Mouse (Mus musculus) thymus, postnatal 36 days (tissue): ENCODE data around the gene Hist1h3i.

Experiments
- DNase-seq, 2 experiments: peaks; one replicate each; pipeline ENCODE4 v3.0.0; 2022; ENCODE audit warnings: mixed read lengths in 2 of 2

Hist1h3i gene

DNA sequence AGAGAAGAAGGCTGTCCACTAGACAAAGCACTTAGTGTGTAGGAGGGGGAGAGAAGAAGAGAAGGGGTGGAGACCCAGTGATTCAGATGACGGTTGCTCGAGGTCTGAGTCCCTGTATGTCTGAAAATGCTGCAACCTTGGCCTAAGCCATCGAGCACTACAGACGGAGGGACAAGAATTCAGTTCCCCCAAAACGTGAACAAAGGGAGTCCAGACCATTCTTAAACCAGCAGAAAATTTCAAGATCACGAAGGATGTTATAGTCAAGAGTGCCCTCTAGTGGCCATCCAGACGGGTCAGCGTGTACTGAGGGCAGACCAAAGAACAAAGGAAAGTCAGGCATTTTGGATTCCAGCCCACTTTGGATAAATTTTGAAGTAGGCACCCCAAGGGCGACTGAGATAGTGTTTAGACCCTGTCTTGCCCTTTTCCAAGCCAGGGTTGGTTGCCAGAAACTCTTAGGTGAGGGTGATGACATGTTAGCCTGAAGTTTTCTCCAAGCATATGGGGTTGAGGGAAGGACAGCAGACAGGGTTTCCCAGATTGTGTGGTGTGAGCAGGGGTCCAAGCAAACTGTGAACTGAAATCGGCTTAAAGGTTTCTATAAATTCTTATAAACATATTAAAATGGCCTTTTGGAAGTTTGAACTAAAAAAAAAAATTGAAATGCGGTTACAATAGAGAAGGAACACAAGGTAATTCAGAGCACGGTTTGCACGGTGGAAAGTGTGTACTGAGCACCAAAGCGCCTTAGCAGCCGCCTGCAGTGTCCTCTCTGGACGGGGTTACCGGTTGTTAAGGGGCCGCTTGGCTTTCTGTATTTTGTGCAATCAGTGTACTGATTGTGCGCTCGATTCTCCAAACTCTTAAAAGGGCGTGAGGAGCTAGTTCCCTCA lies 48.9 kb downstream of the Hist1h3i start:
- DNase-seq, result peak; percentile 66 to 71

DNA sequence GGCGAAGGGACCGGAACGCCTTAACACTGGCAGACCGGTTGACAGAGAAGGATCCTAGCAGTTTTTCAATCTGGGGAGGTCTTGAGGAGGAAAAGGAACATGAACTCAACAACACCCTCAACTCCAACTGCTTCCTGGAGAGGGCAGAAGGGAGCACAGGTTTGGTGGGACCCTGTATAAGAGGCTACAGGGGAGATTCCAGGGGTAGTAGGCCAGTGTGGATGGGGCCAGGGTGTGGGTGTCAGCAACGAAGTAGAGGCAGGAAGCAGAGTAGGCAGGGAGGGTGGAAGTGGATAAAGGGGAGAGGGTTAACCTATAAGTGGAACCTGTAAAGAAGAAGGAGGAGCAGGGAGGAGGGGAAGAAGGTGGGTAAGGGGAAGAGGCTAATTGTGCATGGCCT lies 49.7 kb downstream of the Hist1h3i start:
- DNase-seq, result peak; percentile 43 to 54
